Mouse (Mus musculus): ENCODE measurements around the gene Stard7.
"Not testable (repeated sequence)": the region's sequence is repeated elsewhere in the genome, so short reads cannot be mapped to it uniquely, and the experiment has no call there.

GRCm38 (mm10) chr2:127272049-127272448 is 2.0 kb downstream of the Stard7 start:
- TF ChIP-seq CTCF, EP300 (IDR thresholded peaks at IDR 0.05): not testable (repeated sequence)
